ENCODE assay signal across 8 mouse cellular contexts in the genomic region with DNA sequence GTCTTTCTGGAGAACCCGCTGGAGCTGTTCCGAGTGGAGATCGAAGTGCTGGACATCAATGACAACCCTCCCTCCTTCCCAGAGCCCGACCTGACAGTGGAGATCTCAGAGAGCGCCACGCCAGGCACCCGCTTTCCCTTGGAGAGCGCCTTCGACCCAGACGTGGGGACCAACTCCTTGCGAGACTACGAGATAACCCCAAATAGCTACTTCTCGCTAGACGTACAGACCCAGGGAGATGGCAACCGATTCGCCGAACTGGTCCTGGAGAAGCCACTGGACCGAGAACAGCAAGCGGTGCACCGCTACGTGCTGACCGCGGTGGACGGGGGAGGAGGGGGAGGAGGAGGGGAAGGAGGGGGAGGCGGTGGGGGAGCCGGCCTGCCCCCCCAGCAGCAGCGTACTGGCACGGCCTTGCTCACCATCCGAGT. TPM values are rescaled to one million over a fixed set of nuclear protein-coding genes. Genes with fewer than 3 reads are reported as not detected.
DNase-seq lines count a peak whose midpoint lies in the region; ATAC-seq and TF ChIP-seq lines count a peak whose summit lies in the region.

No protein-coding gene starts in this region.

- no peak overlapping the region for H3K27ac ChIP-seq in heart, embryonic 11.5 days (ENCODE audit: low read depth, low read length)
- no peak overlapping the region for H3K27ac ChIP-seq in heart, adult 2 months
- peak overlapping the region; percentile 69 for H3K27ac ChIP-seq in hindbrain, embryonic 13.5 days
- peak overlapping the region; percentile 83 for H3K27ac ChIP-seq in midbrain, embryonic 15.5 days

- H3K4me3 ChIP-seq in heart, embryonic 11.5 days (ENCODE audit: low read depth, low read length), result peak overlapping the region; percentile 61
- H3K4me3 ChIP-seq in heart, adult 2 months, result no peak overlapping the region
- H3K4me3 ChIP-seq in hindbrain, embryonic 13.5 days, result peak overlapping the region; percentile 54
- peak overlapping the region; percentile 65 for H3K4me3 ChIP-seq in midbrain, embryonic 15.5 days

- no peaks in the 10 kb centered on the region for H3K36me3 ChIP-seq in heart, embryonic 11.5 days (ENCODE audit: control insufficient read depth, insufficient read depth, low read length)
- no peaks in the 10 kb centered on the region for H3K36me3 ChIP-seq in heart, adult 2 months (ENCODE audit: control insufficient read depth, insufficient read depth, low read length)
- H3K36me3 ChIP-seq in hindbrain, embryonic 13.5 days, result no peaks in the 10 kb centered on the region
- H3K36me3 ChIP-seq in midbrain, embryonic 15.5 days (replicated peaks), result no peaks in the 10 kb centered on the region

- TF ChIP-seq EP300 in heart, adult 2 months (IDR thresholded peaks at IDR 0.05; ENCODE audit: insufficient read depth, low read depth, low read length), result no peak

- peaks cover 46% of the 10 kb centered on the region for H3K27me3 ChIP-seq in heart, embryonic 11.5 days (ENCODE audit: control insufficient read depth, insufficient read depth, low read length)
- peaks cover 22% of the 10 kb centered on the region for H3K27me3 ChIP-seq in heart, adult 2 months (ENCODE audit: control insufficient read depth, insufficient read depth, low read length)
- H3K27me3 ChIP-seq in hindbrain, embryonic 13.5 days, result no peaks in the 10 kb centered on the region
- no peaks in the 10 kb centered on the region for H3K27me3 ChIP-seq in midbrain, embryonic 15.5 days (replicated peaks)

- H3K9me3 ChIP-seq in heart, embryonic 11.5 days (replicated peaks; ENCODE audit: control insufficient read depth, low read length), result no peaks in the 10 kb centered on the region
- H3K9me3 ChIP-seq in hindbrain, embryonic 13.5 days, result no peaks in the 10 kb centered on the region
- H3K9me3 ChIP-seq in midbrain, embryonic 15.5 days, result no peaks in the 10 kb centered on the region

- ATAC-seq in heart, embryonic 11.5 days (replicated peaks; ENCODE audit: insufficient number of reproducible peaks, low FRiP score, low TSS enrichment), result no peak
- no peak for ATAC-seq in hindbrain, embryonic 13.5 days (ENCODE audit: low FRiP score)
- no peak for ATAC-seq in midbrain, embryonic 15.5 days (replicated peaks)

- intact Hi-C loops in heart, adult 2 months (cut with DNase I), result no loop called here

- no peaks in the 10 kb centered on the region for H3K79me2 ChIP-seq in heart, adult 2 months (replicated peaks; ENCODE audit: control insufficient read depth, insufficient read depth, low read length)

- H3K4me1 ChIP-seq in heart, embryonic 11.5 days (ENCODE audit: control insufficient read depth, insufficient read depth, low read length), result peaks cover 7% of the 10 kb centered on the region; the same call in 1 of the 2 replicates
- peaks cover 2% of the 10 kb centered on the region; the same call in 1 of the 2 replicates for H3K4me1 ChIP-seq in heart, adult 2 months (ENCODE audit: control insufficient read depth, insufficient read depth, low read length)
- peaks cover 15% of the 10 kb centered on the region; the same call in 1 of the 2 replicates for H3K4me1 ChIP-seq in hindbrain, embryonic 13.5 days (replicated peaks)
- peaks cover 17% of the 10 kb centered on the region for H3K4me1 ChIP-seq in midbrain, embryonic 15.5 days

- DNase-seq in heart, adult 2 months, result no peak
- peak; percentile 43 to 63 for DNase-seq in right cerebral cortex, adult 2 months (ENCODE audit: low spot score in 2 of 2)
- DNase-seq in right cerebral cortex, adult 18-20 months, result no peak
- no peak for DNase-seq in thymus, postnatal 0 days (ENCODE audit: low spot score)
- DNase-seq in frontal cortex, adult 2 months (ENCODE audit: extremely low spot score in 1 of 2, low spot score in 1 of 2), result no peak

- WGBS in heart, embryonic 11.5 days (ENCODE audit: insufficient replicate concordance), result 0% methylated on average over 20 of the region's 29 CpGs
- 2% methylated on average over 20 of the region's 29 CpGs for WGBS in heart, adult 2 months
- WGBS in hindbrain, embryonic 13.5 days, result under 1% methylated on average over 23 of the region's 29 CpGs
- under 1% methylated on average over 23 of the region's 29 CpGs for WGBS in midbrain, embryonic 15.5 days

- H3K9ac ChIP-seq in heart, embryonic 11.5 days (ENCODE audit: low read depth, low read length), result no peak overlapping the region
- H3K9ac ChIP-seq in heart, adult 2 months (ENCODE audit: low read depth, low read length), result no peak overlapping the region
- peak overlapping the region; percentile 78 for H3K9ac ChIP-seq in hindbrain, embryonic 13.5 days
- peak overlapping the region; percentile 78 for H3K9ac ChIP-seq in midbrain, embryonic 15.5 days

- peak overlapping the region; percentile 99 for H3K4me2 ChIP-seq in heart, embryonic 11.5 days
- peak overlapping the region; percentile 87 for H3K4me2 ChIP-seq in hindbrain, embryonic 13.5 days
- H3K4me2 ChIP-seq in midbrain, embryonic 15.5 days, result peak overlapping the region; percentile 94

- no peak for TF ChIP-seq POLR2A in heart, adult 2 months (IDR thresholded peaks at IDR 0.05; ENCODE audit: insufficient read depth, low read depth, low read length)

- no peak for TF ChIP-seq CTCF in heart, adult 2 months (IDR thresholded peaks at IDR 0.05)

RNA-seq across cellular contexts. Expression of gene Pcdh10, which starts 1.4 kb away (rescaled TPM):
- 0.43 and 0.76 TPM in 2 replicates for polyA plus RNA-seq in heart, embryonic 11.5 days (2014; fragmentation: Nextera tagmentation; extraction: Ambion mirVana)
- total RNA-seq in heart, adult 2 months (2021), result under 1 TPM in 1 of 2 experiments, not detected in 1; 0.02 TPM
- polyA plus RNA-seq in heart, adult 2 months (2012; rRNA removed), result 0.02 TPM in 1 of 2 replicates, not detected in the other
- polyA plus RNA-seq in hindbrain, embryonic 13.5 days (2015; fragmentation: Nextera tagmentation; extraction: Ambion mirVana), result 14.2 and 16.1 TPM in 2 replicates
- 23.5 and 24.4 TPM in 2 replicates for polyA plus RNA-seq in midbrain, embryonic 15.5 days (2015; fragmentation: Nextera tagmentation; extraction: Ambion mirVana)
- 0.06 and 0.09 TPM in 2 replicates for polyA plus RNA-seq in thymus, postnatal 0 days (2015; fragmentation: Nextera tagmentation; extraction: Ambion mirVana)
- polyA plus RNA-seq in frontal cortex, adult 2 months (2012; rRNA removed), result 87.3 and 105 TPM in 2 replicates

Comparison
In these comparisons a context has a peak if more than half of its experiments do, and no peak if none do; other contexts are left out.
1. DNase-seq: peak in right cerebral cortex, adult 2 months (2 of 2); none in heart, adult 2 months (0 of 2), right cerebral cortex, adult 18-20 months (single experiment), thymus, postnatal 0 days (single experiment) and frontal cortex, adult 2 months (0 of 2).
2. H3K27ac ChIP-seq: peak in hindbrain, embryonic 13.5 days (single experiment) and midbrain, embryonic 15.5 days (single experiment); none in heart, embryonic 11.5 days (single experiment) and heart, adult 2 months (single experiment).
3. H3K9ac ChIP-seq: peak in hindbrain, embryonic 13.5 days (single experiment) and midbrain, embryonic 15.5 days (single experiment); none in heart, embryonic 11.5 days (single experiment) and heart, adult 2 months (single experiment).
4. Peak in every context shown above with its lines, with median percentiles within 50 percentile points of each other: H3K4me2 ChIP-seq.